Mouse (Mus musculus): ENCODE measurements around the gene Asic2.

The Asic2 gene

GRCm38 (mm10) chr11:81002769-81003430 is 965.4 kb downstream of the Asic2 start:
- Histone ChIP-seq H3K27me3 (ENCODE audit: control insufficient read depth, insufficient read depth, low read length, poor library complexity, severe bottlenecking) (no peaks in the 10 kb centered on the region), H3K36me3 (ENCODE audit: control insufficient read depth, insufficient read depth, low read length, poor library complexity, severe bottlenecking) (no peaks in the 10 kb centered on the region)
- no peak for DNase-seq (ENCODE audit: low read depth, low spot score)

- DNase-seq (ENCODE audit: low read depth, low spot score) = no peak
- Histone ChIP-seq H3K36me3 (ENCODE audit: control insufficient read depth, insufficient read depth, low read length, poor library complexity, severe bottlenecking) (no peaks in the 10 kb centered on the region), H3K27me3 (ENCODE audit: control insufficient read depth, insufficient read depth, low read length, poor library complexity, severe bottlenecking) (no peaks in the 10 kb centered on the region; the same call in 1 of the 2 replicates)
These were observed 972.6 kb downstream of the Asic2 start for GRCm38 (mm10) chr11:80995621-80996020.

GRCm38 (mm10) chr11:80983530-80983929 is 984.7 kb downstream of the Asic2 start:
- Histone ChIP-seq H3K27me3 (ENCODE audit: control insufficient read depth, insufficient read depth, low read length, poor library complexity, severe bottlenecking) (0 out of 2 replicates have a peak, but pooled peaks cover 2% of the 10 kb centered on the region), H3K36me3 (ENCODE audit: control insufficient read depth, insufficient read depth, low read length, poor library complexity, severe bottlenecking) (no peaks in the 10 kb centered on the region)
- DNase-seq (ENCODE audit: low read depth, low spot score) = no peak

GRCm38 (mm10) chr11:80976239-80976855 is 991.9 kb downstream of the Asic2 start:
- Histone ChIP-seq H3K27me3 (ENCODE audit: control insufficient read depth, insufficient read depth, low read length, poor library complexity, severe bottlenecking) (no peaks in the 10 kb centered on the region), H3K36me3 (ENCODE audit: control insufficient read depth, insufficient read depth, low read length, poor library complexity, severe bottlenecking) (no peaks in the 10 kb centered on the region)
- DNase-seq (ENCODE audit: low read depth, low spot score) = no peak

- no peak for DNase-seq (ENCODE audit: low read depth, low spot score)
- no peaks in the 10 kb centered on the region for H3K36me3 ChIP-seq (ENCODE audit: control insufficient read depth, insufficient read depth, low read length, poor library complexity, severe bottlenecking)
These were observed 993.6 kb downstream of the Asic2 start for GRCm38 (mm10) chr11:80974616-80975015.

GRCm38 (mm10) chr11:80973976-80974375 is 994.3 kb downstream of the Asic2 start:
- DNase-seq (ENCODE audit: low read depth, low spot score) = no peak
- Histone ChIP-seq H3K27me3 (ENCODE audit: control insufficient read depth, insufficient read depth, low read length, poor library complexity, severe bottlenecking) (no peaks in the 10 kb centered on the region), H3K36me3 (ENCODE audit: control insufficient read depth, insufficient read depth, low read length, poor library complexity, severe bottlenecking) (no peaks in the 10 kb centered on the region)

More at GRCm38 (mm10) chr11:80974616-80975015, 993.6 kb downstream of the Asic2 start:
- no peaks in the 10 kb centered on the region for H3K27me3 ChIP-seq (ENCODE audit: control insufficient read depth, insufficient read depth, low read length, poor library complexity, severe bottlenecking)

GRCm38 (mm10) chr11:80973273-80973672 is 995.0 kb downstream of the Asic2 start:
- Histone ChIP-seq H3K27me3 (ENCODE audit: control insufficient read depth, insufficient read depth, low read length, poor library complexity, severe bottlenecking) (no peaks in the 10 kb centered on the region), H3K36me3 (ENCODE audit: control insufficient read depth, insufficient read depth, low read length, poor library complexity, severe bottlenecking) (no peaks in the 10 kb centered on the region)
- DNase-seq (ENCODE audit: low read depth, low spot score) = no peak

- H3K27me3 ChIP-seq (ENCODE audit: control insufficient read depth, insufficient read depth, low read length, poor library complexity, severe bottlenecking) = no peaks in the 10 kb centered on the region
- peak; percentile 3 for DNase-seq (ENCODE audit: low read depth, low spot score)
- no peaks in the 10 kb centered on the region for H3K36me3 ChIP-seq (ENCODE audit: control insufficient read depth, insufficient read depth, low read length, poor library complexity, severe bottlenecking)
These were observed 1000.7 kb downstream of the Asic2 start for GRCm38 (mm10) chr11:80967544-80967943.

- no peak for DNase-seq (ENCODE audit: low read depth, low spot score)
- no peaks in the 10 kb centered on the region for H3K27me3 ChIP-seq (ENCODE audit: control insufficient read depth, insufficient read depth, low read length, poor library complexity, severe bottlenecking)
These were observed 1002.2 kb downstream of the Asic2 start for GRCm38 (mm10) chr11:80966040-80966439.

GRCm38 (mm10) chr11:80961326-80961725 is 1006.9 kb downstream of the Asic2 start:
- Histone ChIP-seq H3K36me3 (ENCODE audit: control insufficient read depth, insufficient read depth, low read length, poor library complexity, severe bottlenecking) (no peaks in the 10 kb centered on the region), H3K27me3 (ENCODE audit: control insufficient read depth, insufficient read depth, low read length, poor library complexity, severe bottlenecking) (no peaks in the 10 kb centered on the region)
- DNase-seq (ENCODE audit: low read depth, low spot score) = no peak

More at GRCm38 (mm10) chr11:80966040-80966439, 1002.2 kb downstream of the Asic2 start:
- no peaks in the 10 kb centered on the region for H3K36me3 ChIP-seq (ENCODE audit: control insufficient read depth, insufficient read depth, low read length, poor library complexity, severe bottlenecking)

GRCm38 (mm10) chr11:80958086-80958671 is 1010.1 kb downstream of the Asic2 start:
- no peak for DNase-seq (ENCODE audit: low read depth, low spot score)
- Histone ChIP-seq H3K27me3 (ENCODE audit: control insufficient read depth, insufficient read depth, low read length, poor library complexity, severe bottlenecking) (no peaks in the 10 kb centered on the region), H3K36me3 (ENCODE audit: control insufficient read depth, insufficient read depth, low read length, poor library complexity, severe bottlenecking) (no peaks in the 10 kb centered on the region)

GRCm38 (mm10) chr11:80955915-80956314 is 1012.3 kb downstream of the Asic2 start:
- H3K36me3 ChIP-seq (ENCODE audit: control insufficient read depth, insufficient read depth, low read length, poor library complexity, severe bottlenecking) = no peaks in the 10 kb centered on the region
- no peaks in the 10 kb centered on the region for H3K27me3 ChIP-seq (ENCODE audit: control insufficient read depth, insufficient read depth, low read length, poor library complexity, severe bottlenecking)
- DNase-seq (ENCODE audit: low read depth, low spot score) = no peak

GRCm38 (mm10) chr11:80954147-80954546 is 1014.1 kb downstream of the Asic2 start:
- no peaks in the 10 kb centered on the region for H3K27me3 ChIP-seq (ENCODE audit: control insufficient read depth, insufficient read depth, low read length, poor library complexity, severe bottlenecking)
- DNase-seq (ENCODE audit: low read depth, low spot score) = no peak

GRCm38 (mm10) chr11:80949068-80949738 is 1019.1 kb downstream of the Asic2 start:
- Histone ChIP-seq H3K36me3 (ENCODE audit: control insufficient read depth, insufficient read depth, low read length, poor library complexity, severe bottlenecking) (no peaks in the 10 kb centered on the region), H3K27me3 (ENCODE audit: control insufficient read depth, insufficient read depth, low read length, poor library complexity, severe bottlenecking) (no peaks in the 10 kb centered on the region)
- DNase-seq (ENCODE audit: low read depth, low spot score) = no peak

More at GRCm38 (mm10) chr11:80954147-80954546, 1014.1 kb downstream of the Asic2 start:
- no peaks in the 10 kb centered on the region for H3K36me3 ChIP-seq (ENCODE audit: control insufficient read depth, insufficient read depth, low read length, poor library complexity, severe bottlenecking)

GRCm38 (mm10) chr11:80948103-80948502 is 1020.2 kb downstream of the Asic2 start:
- no peak for DNase-seq (ENCODE audit: low read depth, low spot score)
- Histone ChIP-seq H3K36me3 (ENCODE audit: control insufficient read depth, insufficient read depth, low read length, poor library complexity, severe bottlenecking) (no peaks in the 10 kb centered on the region), H3K27me3 (ENCODE audit: control insufficient read depth, insufficient read depth, low read length, poor library complexity, severe bottlenecking) (no peaks in the 10 kb centered on the region)

All from splenic B cell, adult 2 months (primary cell).